Mouse (Mus musculus): ENCODE results near the gene 2210016F16Rik.

DNA sequence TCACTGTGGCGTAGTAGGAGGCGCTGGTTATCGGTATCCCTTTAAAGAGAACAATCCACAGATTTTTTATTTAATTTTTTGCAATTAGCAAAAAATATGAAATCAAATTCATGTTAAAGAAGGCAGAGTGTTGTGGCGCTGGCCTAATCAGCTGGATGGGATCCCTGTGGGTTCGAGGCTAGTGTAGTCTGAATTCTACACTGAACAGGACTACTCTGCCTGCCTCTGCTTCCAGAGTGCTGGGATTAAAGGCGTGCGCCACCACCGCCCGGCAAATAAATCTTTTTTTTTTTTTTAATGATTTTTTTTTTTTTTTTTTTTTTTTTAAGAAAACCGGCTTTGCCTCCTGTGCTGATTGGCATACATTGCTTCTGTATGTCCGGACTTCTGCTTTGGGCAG is 654 bp downstream of the 2210016F16Rik start:
- TF ChIP-seq CTCF (IDR thresholded peaks at IDR 0.05; ENCODE audit: low read depth, low read length): no peak
- no peak for TF ChIP-seq POLR2AphosphoS5 (IDR thresholded peaks at IDR 0.05; ENCODE audit: insufficient replicate concordance, low read depth, low read length)
- no peak for TF ChIP-seq GATA1 (IDR thresholded peaks at IDR 0.05; ENCODE audit: borderline replicate concordance, low read length)
